Mouse (Mus musculus) liver, postnatal 0 days (tissue): ENCODE data around the gene Hmg20b.

Experiments
- CTCF ChIP-seq: sonication (generic); IDR thresholded peaks from 2 replicates; pipeline ENCODE4 v1.5.1; 2016; ENCODE audit warnings: antibody characterized with exemption, low read depth
- EP300 ChIP-seq: IDR thresholded peaks from 2 replicates; pipeline ENCODE4 v1.6.1; 2016; ENCODE audit warnings: antibody characterized with exemption, low read depth, mild to moderate bottlenecking

GRCm38 (mm10) chr10:81354738-81355477, 4.6 kb upstream of the Hmg20b start:
- no peak for TF ChIP-seq CTCF
- no peak for TF ChIP-seq EP300
